Mouse (Mus musculus) cerebellum, postnatal 14 days (tissue): ENCODE data around the gene Tbc1d10b.

Source experiments
- DNase-seq, 2 experiments: peaks; one replicate each; pipeline ENCODE4 v3.0.0; 2021; ENCODE audit warnings: mixed read lengths in 2 of 2

Gene Tbc1d10b

GRCm38 (mm10) chr7:127147901-127148300 lies 60.4 kb downstream of the Tbc1d10b start:
- DNase-seq, result no peak
